ENCODE assay signal across 8 mouse cellular contexts in the genomic region with DNA sequence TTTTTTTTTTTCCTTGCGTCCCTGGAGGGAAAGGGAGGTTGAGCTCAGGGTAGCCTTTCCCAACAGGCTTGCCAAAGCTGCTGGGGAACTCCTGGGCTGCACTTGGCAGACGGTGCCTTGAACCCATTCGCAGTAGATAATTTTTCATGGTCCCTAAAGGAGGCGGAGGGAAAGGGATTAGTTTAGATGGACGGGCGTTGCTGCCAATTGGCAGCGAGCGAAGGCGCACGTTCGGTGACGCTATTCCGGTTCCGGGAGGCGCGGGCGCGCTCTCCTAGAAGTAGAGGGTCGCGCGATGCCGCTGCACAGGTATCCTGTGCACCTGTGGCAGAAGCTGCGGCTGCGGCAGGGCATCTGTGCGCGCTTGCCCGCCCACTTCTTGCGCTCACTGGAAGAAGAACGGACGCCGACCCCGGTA. TPM values are rescaled to one million over a fixed set of nuclear protein-coding genes. Genes with fewer than 3 reads are reported as not detected.
A peak's percentile ranks its signal among the peaks of the same experiment; 100 is the strongest.
DNase-seq lines count a peak whose midpoint lies in the region; ATAC-seq and TF ChIP-seq lines count a peak whose summit lies in the region.

TSS of gene Mrpl28 (plus strand) at position 234 of the 418 bp plus-strand sequence.

- peak; percentile 97 for DNase-seq in 416B (ENCODE audit: low read depth)
- peak; percentile 91 for DNase-seq in heart, adult 8-10 months (ENCODE audit: low spot score)
- DNase-seq in kidney, adult 9 months, result peak; percentile 94
- peak; percentile 98 for DNase-seq in limb, embryonic 14.5 days (ENCODE audit: low spot score)
- peak; percentile 99 for DNase-seq in midbrain, postnatal 0 days (ENCODE audit: low spot score)
- DNase-seq in spleen, postnatal 14 days (ENCODE audit: low spot score in 2 of 2), result peak; percentile 68 to 80

- peak within 1 kb of the TSS; percentile 98 for H3K4me3 ChIP-seq in bone marrow, adult 2 months (replicated peaks; ENCODE audit: control insufficient read depth, low read depth, low read length)
- peak within 1 kb of the TSS; percentile 98 for H3K4me3 ChIP-seq in embryonic facial prominence, embryonic 15.5 days (replicated peaks)
- H3K4me3 ChIP-seq in limb, embryonic 14.5 days (replicated peaks; ENCODE audit: low read length), result peak within 1 kb of the TSS; percentile 93
- peak within 1 kb of the TSS; percentile 55 for H3K4me3 ChIP-seq in midbrain, postnatal 0 days (ENCODE audit: low read depth, low read length)

- peaks cover 1% of the 10 kb centered on the region; the same call in 1 of the 2 replicates for H3K4me1 ChIP-seq in bone marrow, adult 2 months (ENCODE audit: control insufficient read depth, insufficient read depth, low read length)
- H3K4me1 ChIP-seq in embryonic facial prominence, embryonic 15.5 days, result peaks cover 16% of the 10 kb centered on the region
- H3K4me1 ChIP-seq in limb, embryonic 14.5 days (ENCODE audit: control insufficient read depth, insufficient read depth, low read length), result peaks cover 8% of the 10 kb centered on the region
- peaks cover 10% of the 10 kb centered on the region; the same call in 1 of the 2 replicates for H3K4me1 ChIP-seq in midbrain, postnatal 0 days (ENCODE audit: insufficient read depth, low read length)

- peak within 1 kb of the TSS; percentile 82 for H3K9ac ChIP-seq in embryonic facial prominence, embryonic 15.5 days
- H3K9ac ChIP-seq in limb, embryonic 14.5 days (ENCODE audit: low read depth, low read length, severe bottlenecking), result peak within 1 kb of the TSS; percentile 80
- peak within 1 kb of the TSS; percentile 58 for H3K9ac ChIP-seq in midbrain, postnatal 0 days (replicated peaks; ENCODE audit: low read length, poor library complexity, severe bottlenecking)

- H3K9me3 ChIP-seq in embryonic facial prominence, embryonic 15.5 days (replicated peaks), result no peaks in the 10 kb centered on the region
- H3K9me3 ChIP-seq in limb, embryonic 14.5 days (ENCODE audit: control insufficient read depth, low read length), result no peaks in the 10 kb centered on the region
- no peaks in the 10 kb centered on the region for H3K9me3 ChIP-seq in midbrain, postnatal 0 days (ENCODE audit: low read length)

- TF ChIP-seq CTCF in bone marrow, adult 2 months (IDR thresholded peaks at IDR 0.05; ENCODE audit: control insufficient read depth, insufficient read depth, low read length), result peak; percentile 13; the same call in 1 of the 2 replicates
- no peak for TF ChIP-seq CTCF in midbrain, postnatal 0 days (IDR thresholded peaks at IDR 0.05)

- WGBS in bone marrow, adult 2 months, result under 1% methylated on average over 32 of the region's 32 CpGs
- under 1% methylated on average over 32 of the region's 32 CpGs for WGBS in embryonic facial prominence, embryonic 15.5 days
- 1% methylated on average over 32 of the region's 32 CpGs for WGBS in limb, embryonic 14.5 days
- 0% methylated on average over 32 of the region's 32 CpGs for WGBS in midbrain, postnatal 0 days

- peak within 1 kb of the TSS; percentile 78 for H3K4me2 ChIP-seq in embryonic facial prominence, embryonic 15.5 days (replicated peaks)
- peak within 1 kb of the TSS; percentile 77 for H3K4me2 ChIP-seq in limb, embryonic 14.5 days (replicated peaks; ENCODE audit: low read depth, low read length, severe bottlenecking)
- peak within 1 kb of the TSS; percentile 79 for H3K4me2 ChIP-seq in midbrain, postnatal 0 days (ENCODE audit: low read depth, low read length, poor library complexity, severe bottlenecking)

- H3K27me3 ChIP-seq in embryonic facial prominence, embryonic 15.5 days, result peaks cover 10% of the 10 kb centered on the region; the same call in 1 of the 2 replicates
- H3K27me3 ChIP-seq in limb, embryonic 14.5 days (ENCODE audit: control insufficient read depth, insufficient read depth, low read length), result no peaks in the 10 kb centered on the region
- 0 out of 2 replicates have a peak, but pooled peaks cover 1% of the 10 kb centered on the region for H3K27me3 ChIP-seq in midbrain, postnatal 0 days (ENCODE audit: insufficient read depth, low read length)

- ATAC-seq in embryonic facial prominence, embryonic 15.5 days (ENCODE audit: insufficient number of reproducible peaks, low FRiP score, low TSS enrichment, low read depth), result peak; percentile 89
- ATAC-seq in limb, embryonic 14.5 days (ENCODE audit: low FRiP score, low read depth), result peak; percentile 93
- ATAC-seq in midbrain, postnatal 0 days (ENCODE audit: low FRiP score), result peak; percentile 87

- H3K27ac ChIP-seq in bone marrow, adult 2 months (ENCODE audit: control insufficient read depth, insufficient read depth, low read depth, low read length, poor library complexity), result peak within 1 kb of the TSS; percentile 52
- H3K27ac ChIP-seq in embryonic facial prominence, embryonic 15.5 days (replicated peaks), result peak within 1 kb of the TSS; percentile 60; the same call in 1 of the 2 replicates
- no peak within 1 kb of the TSS for H3K27ac ChIP-seq in limb, embryonic 14.5 days (replicated peaks; ENCODE audit: low read depth, low read length)
- H3K27ac ChIP-seq in midbrain, postnatal 0 days (ENCODE audit: low read depth, low read length), result no peak within 1 kb of the TSS

- H3K36me3 ChIP-seq in embryonic facial prominence, embryonic 15.5 days, result peaks cover 32% of the 10 kb centered on the region
- H3K36me3 ChIP-seq in limb, embryonic 14.5 days (ENCODE audit: control insufficient read depth, insufficient read depth, low read length), result peaks cover 30% of the 10 kb centered on the region
- H3K36me3 ChIP-seq in midbrain, postnatal 0 days (ENCODE audit: insufficient read depth, low read length), result peaks cover 23% of the 10 kb centered on the region

- peak; percentile 90; the same call in 1 of the 2 replicates for TF ChIP-seq POLR2A in bone marrow, adult 2 months (IDR thresholded peaks at IDR 0.05; ENCODE audit: borderline replicate concordance, control insufficient read depth, low read depth, low read length)
- peak; percentile 96 for TF ChIP-seq POLR2A in limb, embryonic 14.5 days (IDR thresholded peaks at IDR 0.05; ENCODE audit: borderline replicate concordance, extremely low read depth, insufficient read depth, insufficient read length)

RNA-seq across cellular contexts. Expression of gene Mrpl28, which starts in this region (rescaled TPM):
- 60.2 and 70.6 TPM in 2 replicates for polyA plus RNA-seq in bone marrow, adult 2 months (2011; ENCODE audit: insufficient read depth, insufficient read length, low replicate concordance, missing spikeins)
- 190 and 191 TPM in 2 replicates for polyA plus RNA-seq in embryonic facial prominence, embryonic 15.5 days (2015; fragmentation: Nextera tagmentation; extraction: Ambion mirVana)
- total RNA-seq in heart, adult 8-10 months (2022), result 100 to 1,000 TPM; 160 to 201 (median 177) TPM
- 96.1 and 98.9 TPM in 2 replicates for polyA plus RNA-seq in limb, embryonic 14.5 days (2012; rRNA removed)
- polyA plus RNA-seq in limb, embryonic 14.5 days (2014; fragmentation: Nextera tagmentation; extraction: Ambion mirVana), result 179 and 182 TPM in 2 replicates
- total RNA-seq in midbrain, postnatal 0 days (2014; rRNA removed), result 95.0 and 117 TPM in 2 replicates
- polyA plus RNA-seq in midbrain, postnatal 0 days (2015; fragmentation: Nextera tagmentation; extraction: Ambion mirVana), result 165 and 179 TPM in 2 replicates

Comparison
In these comparisons a context has a peak if more than half of its experiments do, and no peak if none do; other contexts are left out.
1. H3K27ac ChIP-seq: peak in bone marrow, adult 2 months (single experiment) and embryonic facial prominence, embryonic 15.5 days (single experiment); none in limb, embryonic 14.5 days (single experiment) and midbrain, postnatal 0 days (single experiment).
2. Peak in every context shown above with its lines, with median percentiles within 50 percentile points of each other: DNase-seq, H3K4me3 ChIP-seq, ATAC-seq, H3K4me2 ChIP-seq and H3K9ac ChIP-seq.